Mouse (Mus musculus) heart, postnatal 0 days (tissue): ENCODE measurements around the gene Plod2. TPM values are rescaled to one million over a fixed set of nuclear protein-coding genes. Genes with fewer than 3 reads are reported as not detected.
A peak's percentile ranks its signal among the peaks of the same experiment; 100 is the strongest.

Source experiments
- ATAC-seq: fragments of 200-750 bp; cut with Nextera tagmentation; 2 replicates; pipeline ENCODE4 v1.8.0; 2017; ENCODE audit warnings: low read depth, moderate number of reproducible peaks, moderate library complexity; ENCODE audit not compliant: insufficient read depth
- DNase-seq: peaks from one replicate; pipeline ENCODE4 v3.0.0-alpha.2; 2016; ENCODE audit warnings: low spot score
- H3K27ac ChIP-seq: fragments of 300-500 bp; sonication (generic); 2 replicates; pipeline ENCODE4 v1.5.1; 2014; ENCODE audit warnings: low read depth, mild to moderate bottlenecking
- H3K27me3 ChIP-seq: fragments of 300-500 bp; sonication (generic); 2 replicates; pipeline ENCODE4 v1.6.1; 2014; ENCODE audit warnings: low read length, mixed read lengths; ENCODE audit not compliant: control insufficient read depth, insufficient read depth
- H3K36me3 ChIP-seq: fragments of 300-500 bp; sonication (generic); replicated peaks from 2 replicates; pipeline ENCODE4 v1.6.1; 2014; ENCODE audit warnings: low read length, mixed read lengths; ENCODE audit not compliant: control insufficient read depth, insufficient read depth
- H3K4me1 ChIP-seq: fragments of 300-500 bp; sonication (generic); 2 replicates; pipeline ENCODE4 v1.6.1; 2014; ENCODE audit warnings: antibody characterized with exemption; ENCODE audit not compliant: control insufficient read depth, insufficient read depth
- H3K4me2 ChIP-seq: fragments of 300-500 bp; sonication (generic); 2 replicates; pipeline ENCODE4 v1.6.1; 2014; ENCODE audit warnings: low read depth, mild to moderate bottlenecking, low read length, moderate library complexity
- H3K4me3 ChIP-seq: fragments of 300-500 bp; sonication (generic); 2 replicates; pipeline ENCODE4 v1.5.1; 2014; ENCODE audit warnings: low read depth, low read length
- H3K9ac ChIP-seq: fragments of 300-500 bp; sonication (generic); replicated peaks from 2 replicates; pipeline ENCODE4 v1.6.1; 2014; ENCODE audit warnings: low read depth, low read length, mixed read lengths
- H3K9me3 ChIP-seq: fragments of 300-500 bp; sonication (generic); replicated peaks from 2 replicates; pipeline ENCODE4 v1.6.1; 2016; ENCODE audit warnings: low read length; ENCODE audit not compliant: control insufficient read depth
- CTCF ChIP-seq: IDR thresholded peaks from 2 replicates; pipeline ENCODE4 v1.5.1; 2016; ENCODE audit warnings: antibody characterized with exemption, control low read depth, low read depth
- EP300 ChIP-seq: IDR thresholded peaks from 2 replicates; pipeline ENCODE4 v1.6.1; 2016; ENCODE audit warnings: antibody characterized with exemption, low read depth
- WGBS: fragments of 180-500 bp; shearing (Covaris S2); extraction: QIAGEN DNeasy Blood & Tissue Kit; methylation state at CpG from one replicate; pipeline ENCODE4 v1.1.7; 2014; 5-methylcytosine and 5-hydroxymethylcytosine counted together
- polyA plus RNA-seq: library from polyadenylated mRNA; unstranded; fragments of >200 nt; fragmentation: Nextera tagmentation; extraction: Ambion mirVana; gene quantifications from 2 replicates; pipeline ENCODE4 v1.2.1, GENCODE M21; 2015
- total RNA-seq: library from RNA; depleted of rRNA; stranded (reverse); fragments of >200 nt; gene quantifications from 2 replicates; pipeline ENCODE4 v1.2.3, GENCODE M21; 2014; ENCODE audit warnings: low replicate concordance

The Plod2 gene
- total and polyA plus RNA-seq, 2 experiments from 2014 or later: 11.5 to 22.1 TPM

- WGBS: 2% methylated on average over 28 of the region's 31 CpGs
- Histone ChIP-seq H3K27me3 (no peaks in the 10 kb centered on the region), H3K27ac (peak overlapping the region; percentile 89), H3K4me1 (peaks cover 25% of the 10 kb centered on the region), H3K9me3 (no peaks in the 10 kb centered on the region), H3K4me2 (peak overlapping the region; percentile 90), H3K9ac (peak overlapping the region; percentile 72), H3K4me3 (peak overlapping the region; percentile 92), H3K36me3 (no peaks in the 10 kb centered on the region)
- DNase-seq (peak; percentile 41), ATAC-seq (peak; percentile 24)
- 0 out of 2 replicates have a peak, but pooled peaks have one; percentile 6 for TF ChIP-seq CTCF
- TF ChIP-seq EP300: no peak
Measured at GRCm38 (mm10) chr9:92542591-92543416, 781 bp downstream of the Plod2 start.

GRCm38 (mm10) chr9:92544146-92544545, 2.1 kb downstream of the Plod2 start:
- TF ChIP-seq EP300 (no peak), CTCF (no peak)
- WGBS: 76% methylated on average over 1 of the region's 1 CpGs
- H3K4me2 ChIP-seq: peak overlapping the region; percentile 90
- H3K4me3 ChIP-seq: no peak overlapping the region
- no peaks in the 10 kb centered on the region; the same call in 1 of the 2 replicates for H3K36me3 ChIP-seq
- H3K9me3 ChIP-seq: no peaks in the 10 kb centered on the region
- no peak overlapping the region for H3K9ac ChIP-seq
- no peak overlapping the region for H3K27ac ChIP-seq
- ATAC-seq: no peak
- no peaks in the 10 kb centered on the region for H3K27me3 ChIP-seq
- no peak for DNase-seq
- H3K4me1 ChIP-seq: peaks cover 24% of the 10 kb centered on the region

- Histone ChIP-seq H3K27me3 (no peaks in the 10 kb centered on the region), H3K36me3 (no peaks in the 10 kb centered on the region; the same call in 1 of the 2 replicates), H3K4me1 (peaks cover 32% of the 10 kb centered on the region), H3K4me2 (peak overlapping the region; percentile 90), H3K9me3 (no peaks in the 10 kb centered on the region), H3K27ac (peak overlapping the region; percentile 17; the same call in 1 of the 2 replicates), H3K9ac (no peak overlapping the region), H3K4me3 (no peak overlapping the region)
- no peak for ATAC-seq
- no peak for DNase-seq
- TF ChIP-seq EP300: no peak
- no peak for TF ChIP-seq CTCF
- WGBS: 33% methylated on average over 6 of the region's 6 CpGs
Measured at GRCm38 (mm10) chr9:92545021-92545420, 3.0 kb downstream of the Plod2 start.

GRCm38 (mm10) chr9:92546446-92546845, 4.4 kb downstream of the Plod2 start:
- H3K9ac ChIP-seq: no peak overlapping the region
- no peaks in the 10 kb centered on the region for H3K9me3 ChIP-seq
- no peak overlapping the region for H3K4me3 ChIP-seq
- H3K4me1 ChIP-seq: peaks cover 31% of the 10 kb centered on the region
- H3K4me2 ChIP-seq: no peak overlapping the region
- no peak for DNase-seq
- TF ChIP-seq CTCF (no peak), EP300 (no peak)
- no peaks in the 10 kb centered on the region for H3K27me3 ChIP-seq
- WGBS: 77% methylated on average over 8 of the region's 8 CpGs
- no peaks in the 10 kb centered on the region; the same call in 1 of the 2 replicates for H3K36me3 ChIP-seq
- no peak overlapping the region for H3K27ac ChIP-seq
- no peak for ATAC-seq

GRCm38 (mm10) chr9:92547106-92547505, 5.1 kb downstream of the Plod2 start:
- DNase-seq: no peak
- 82% methylated on average over 2 of the region's 2 CpGs for WGBS
- H3K4me1 ChIP-seq: peaks cover 29% of the 10 kb centered on the region
- H3K36me3 ChIP-seq: no peaks in the 10 kb centered on the region; the same call in 1 of the 2 replicates
- ATAC-seq: no peak
- H3K9me3 ChIP-seq: no peaks in the 10 kb centered on the region
- H3K27ac ChIP-seq: no peak overlapping the region
- no peak overlapping the region for H3K9ac ChIP-seq
- no peaks in the 10 kb centered on the region for H3K27me3 ChIP-seq
- H3K4me2 ChIP-seq: no peak overlapping the region
- TF ChIP-seq EP300 (no peak), CTCF (no peak)
- H3K4me3 ChIP-seq: no peak overlapping the region
